ENCODE assay signal across 8 mouse cellular contexts in genomic region chr17:66416841-66417313, GRCm38 (mm10). TPM values are rescaled to one million over a fixed set of nuclear protein-coding genes. Genes with fewer than 3 reads are reported as not detected.
DNase-seq lines count a peak whose midpoint lies in the region; ATAC-seq and TF ChIP-seq lines count a peak whose summit lies in the region.

No protein-coding gene starts in this region.

- under 1% methylated on average over 14 of the region's 14 CpGs for WGBS in forebrain, embryonic 15.5 days
- 8% methylated on average over 14 of the region's 14 CpGs for WGBS in kidney, adult 2 months
- WGBS in limb, embryonic 15.5 days, result 4% methylated on average over 14 of the region's 14 CpGs
- 2% methylated on average over 14 of the region's 14 CpGs for WGBS in neural tube, embryonic 13.5 days

- TF ChIP-seq CTCF in E14TG2a.4 (conservative IDR thresholded peaks at IDR 0.05; ENCODE audit: low read length), result no peak
- no peak for TF ChIP-seq CTCF in kidney, adult 2 months (conservative IDR thresholded peaks at IDR 0.05; ENCODE audit: insufficient read depth, insufficient read length, low read depth, low read length)

- peak overlapping the region; percentile 64 for H3K4me3 ChIP-seq in E14TG2a.4 (replicated peaks; ENCODE audit: low read length)
- H3K4me3 ChIP-seq in forebrain, embryonic 15.5 days, result peak overlapping the region; percentile 26
- peak overlapping the region; percentile 23 for H3K4me3 ChIP-seq in kidney, adult 2 months (ENCODE audit: insufficient read depth, low read depth, low read length)
- H3K4me3 ChIP-seq in limb, embryonic 15.5 days, result peak overlapping the region; percentile 32
- H3K4me3 ChIP-seq in neural tube, embryonic 13.5 days, result peak overlapping the region; percentile 17

- H3K36me3 ChIP-seq in E14TG2a.4 (ENCODE audit: insufficient read depth, low read length), result peaks cover 76% of the 10 kb centered on the region
- H3K36me3 ChIP-seq in forebrain, embryonic 15.5 days, result no peaks in the 10 kb centered on the region
- no peaks in the 10 kb centered on the region for H3K36me3 ChIP-seq in kidney, adult 2 months (ENCODE audit: control insufficient read depth, insufficient read depth, low read length)
- no peaks in the 10 kb centered on the region for H3K36me3 ChIP-seq in limb, embryonic 15.5 days
- no peaks in the 10 kb centered on the region for H3K36me3 ChIP-seq in neural tube, embryonic 13.5 days

- H3K27ac ChIP-seq in forebrain, embryonic 15.5 days (replicated peaks), result peak overlapping the region; percentile 67
- no peak overlapping the region for H3K27ac ChIP-seq in kidney, adult 2 months (ENCODE audit: insufficient read depth, low read depth, low read length)
- H3K27ac ChIP-seq in limb, embryonic 15.5 days, result 0 out of 2 replicates have a peak overlapping the region, but pooled peaks have one; percentile 1
- H3K27ac ChIP-seq in neural tube, embryonic 13.5 days (replicated peaks), result peak overlapping the region; percentile 83

- peak overlapping the region; percentile 44 for H3K4me2 ChIP-seq in forebrain, embryonic 15.5 days (replicated peaks)
- H3K4me2 ChIP-seq in limb, embryonic 15.5 days, result peak overlapping the region; percentile 50
- H3K4me2 ChIP-seq in neural tube, embryonic 13.5 days, result peak overlapping the region; percentile 51

- peaks cover 97% of the 10 kb centered on the region for H3K4me1 ChIP-seq in E14TG2a.4 (replicated peaks; ENCODE audit: low read depth, low read length)
- H3K4me1 ChIP-seq in forebrain, embryonic 15.5 days, result peaks cover 35% of the 10 kb centered on the region
- no peaks in the 10 kb centered on the region for H3K4me1 ChIP-seq in kidney, adult 2 months (ENCODE audit: control insufficient read depth, insufficient read depth, low read length)
- H3K4me1 ChIP-seq in limb, embryonic 15.5 days, result peaks cover 15% of the 10 kb centered on the region; the same call in 1 of the 2 replicates
- peaks cover 54% of the 10 kb centered on the region for H3K4me1 ChIP-seq in neural tube, embryonic 13.5 days (replicated peaks)

- no peaks in the 10 kb centered on the region for H3K27me3 ChIP-seq in E14TG2a.4 (ENCODE audit: insufficient read depth, low read length)
- no peaks in the 10 kb centered on the region for H3K27me3 ChIP-seq in forebrain, embryonic 15.5 days
- H3K27me3 ChIP-seq in kidney, adult 2 months (replicated peaks; ENCODE audit: control insufficient read depth, insufficient read depth, low read length), result no peaks in the 10 kb centered on the region
- peaks cover 3% of the 10 kb centered on the region for H3K27me3 ChIP-seq in limb, embryonic 15.5 days
- H3K27me3 ChIP-seq in neural tube, embryonic 13.5 days, result peaks cover 36% of the 10 kb centered on the region

- H3K9ac ChIP-seq in forebrain, embryonic 15.5 days (replicated peaks), result peak overlapping the region; percentile 22
- no peak overlapping the region; the same call in 1 of the 2 replicates for H3K9ac ChIP-seq in limb, embryonic 15.5 days
- H3K9ac ChIP-seq in neural tube, embryonic 13.5 days, result peak overlapping the region; percentile 31; the same call in 1 of the 2 replicates

- DNase-seq in adrenal gland, postnatal 25 days, result peak; percentile 45
- DNase-seq in kidney, adult 2 months, result peak; percentile 39
- no peak for DNase-seq in frontal cortex, postnatal 36 days (ENCODE audit: low spot score in 2 of 2)

- H3K9me3 ChIP-seq in E14TG2a.4 (ENCODE audit: low read length), result no peaks in the 10 kb centered on the region
- H3K9me3 ChIP-seq in forebrain, embryonic 15.5 days, result no peaks in the 10 kb centered on the region
- H3K9me3 ChIP-seq in limb, embryonic 15.5 days, result no peaks in the 10 kb centered on the region
- H3K9me3 ChIP-seq in neural tube, embryonic 13.5 days, result no peaks in the 10 kb centered on the region

- ATAC-seq in forebrain, embryonic 15.5 days (replicated peaks), result peak; percentile 85
- ATAC-seq in limb, embryonic 15.5 days (ENCODE audit: insufficient number of reproducible peaks, low FRiP score, low TSS enrichment, low read depth), result no peak
- peak; percentile 87 for ATAC-seq in neural tube, embryonic 13.5 days (ENCODE audit: low read depth)
- ATAC-seq in granulocyte monocyte progenitor cell, adult 5-6 weeks (replicated peaks; ENCODE audit: poor library complexity, severe bottlenecking), result no peak

- TF ChIP-seq POLR2A in kidney, adult 2 months (IDR thresholded peaks at IDR 0.05; ENCODE audit: low read depth, low read length), result no peak

RNA-seq across cellular contexts. Expression of gene Mtcl1, which starts 32.7 kb away (rescaled TPM):
- 13.4 and 14.7 TPM in 2 replicates for total RNA-seq in adrenal gland, postnatal 25 days (2021)
- 33.5 and 35.5 TPM in 2 replicates for polyA plus RNA-seq in forebrain, embryonic 15.5 days (2015; fragmentation: Nextera tagmentation; extraction: Ambion mirVana)
- 3.5 and 4.4 TPM in 2 replicates for polyA plus RNA-seq in kidney, adult 2 months (2012; rRNA removed)
- polyA plus RNA-seq in limb, embryonic 15.5 days (2015; fragmentation: Nextera tagmentation; extraction: Ambion mirVana), result 4.0 and 4.3 TPM in 2 replicates
- 26.4 and 28.0 TPM in 2 replicates for polyA plus RNA-seq in neural tube, embryonic 13.5 days (2015; fragmentation: Nextera tagmentation; extraction: Ambion mirVana)
- total RNA-seq in granulocyte monocyte progenitor cell, adult 5-6 weeks (2014; fragmentation: Nextera tagmentation), result not detected in 2 replicates
- not detected in 2 replicates for total RNA-seq in granulocyte monocyte progenitor cell, adult 5-6 weeks (2017)

Comparison
In these comparisons a context has a peak if more than half of its experiments do, and no peak if none do; other contexts are left out.
1. DNase-seq: peak in adrenal gland, postnatal 25 days (single experiment) and kidney, adult 2 months (single experiment); none in frontal cortex, postnatal 36 days (0 of 2).
2. ATAC-seq: peak in forebrain, embryonic 15.5 days (single experiment) and neural tube, embryonic 13.5 days (single experiment); none in limb, embryonic 15.5 days (single experiment) and granulocyte monocyte progenitor cell, adult 5-6 weeks (single experiment).
3. Peak in every context shown above with its lines, with median percentiles within 50 percentile points of each other: H3K4me3 ChIP-seq and H3K4me2 ChIP-seq.